Mouse (Mus musculus) neural tube, embryonic 12.5 days (tissue): Measurements from ENCODE around the gene Vmn1r201. TPM values are rescaled to one million over a fixed set of nuclear protein-coding genes. Genes with fewer than 3 reads are reported as not detected.

Source experiments
- ATAC-seq: fragments of 200-750 bp; cut with Nextera tagmentation; 2 replicates; pipeline ENCODE4 v1.8.0; 2017; ENCODE audit warnings: low read depth, mild to moderate bottlenecking, moderate TSS enrichment, moderate library complexity; ENCODE audit not compliant: low FRiP score
- H3K27ac ChIP-seq: fragments of 300-500 bp; sonication (generic); 2 replicates; pipeline ENCODE4 v1.5.1; 2016
- H3K27me3 ChIP-seq: fragments of 300-500 bp; sonication (generic); replicated peaks from 2 replicates; pipeline ENCODE4 v1.6.1; 2016; ENCODE audit warnings: mild to moderate bottlenecking
- H3K36me3 ChIP-seq: fragments of 300-500 bp; sonication (generic); 2 replicates; pipeline ENCODE4 v1.6.1; 2016; ENCODE audit warnings: mild to moderate bottlenecking
- H3K4me1 ChIP-seq: fragments of 300-500 bp; sonication (generic); 2 replicates; pipeline ENCODE4 v1.6.1; 2016
- H3K4me2 ChIP-seq: fragments of 300-500 bp; sonication (generic); replicated peaks from 2 replicates; pipeline ENCODE4 v1.6.1; 2016; ENCODE audit warnings: mild to moderate bottlenecking
- H3K4me3 ChIP-seq: fragments of 300-500 bp; sonication (generic); 2 replicates; pipeline ENCODE4 v1.5.1; 2016
- H3K9ac ChIP-seq: fragments of 300-500 bp; sonication (generic); 2 replicates; pipeline ENCODE4 v1.6.1; 2016; ENCODE audit warnings: mild to moderate bottlenecking
- H3K9me3 ChIP-seq: fragments of 300-500 bp; sonication (generic); 2 replicates; pipeline ENCODE4 v1.6.1; 2016; ENCODE audit warnings: mild to moderate bottlenecking
- WGBS: fragments of 180-500 bp; shearing (Covaris S2); methylation state at CpG from one replicate; pipeline ENCODE4 v1.1.7; 2016; 5-methylcytosine and 5-hydroxymethylcytosine counted together
- polyA plus RNA-seq: library from polyadenylated mRNA; unstranded; fragments of >200 nt; fragmentation: Nextera tagmentation; extraction: Ambion mirVana; gene quantifications from 2 replicates; pipeline ENCODE4 v1.2.1, GENCODE M21; 2016

The Vmn1r201 gene
- polyA plus RNA-seq = not detected in 2 replicates

DNA sequence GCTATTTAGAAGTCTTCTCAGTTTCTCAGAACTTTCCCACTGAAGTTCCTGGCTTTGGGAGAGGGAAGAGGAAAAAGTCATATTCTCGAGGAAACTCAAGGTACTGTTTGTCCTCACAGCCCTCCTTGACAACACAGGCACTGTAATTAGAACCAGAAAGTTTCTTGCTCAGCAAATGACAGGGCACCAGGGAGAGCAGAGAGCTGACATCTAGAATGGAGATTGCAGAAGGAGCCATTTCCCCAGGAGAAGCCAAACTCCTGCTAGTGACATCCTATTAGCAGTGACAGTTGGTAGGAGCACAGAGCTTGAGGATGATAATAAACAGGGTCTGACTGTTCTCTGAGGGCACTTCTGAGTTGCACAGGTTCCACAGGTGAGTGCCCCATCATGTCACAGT, at the start of gene Vmn1r201:
Gene Vmn1r201, plus strand, starts transcription at position 301 of the 400 bp plus-strand sequence.
- Histone ChIP-seq H3K9me3 (no peaks in the 10 kb centered on the region), H3K36me3 (no peaks in the 10 kb centered on the region), H3K4me3 (no peak within 1 kb of the TSS), H3K4me2 (no peak within 1 kb of the TSS), H3K4me1 (no peaks in the 10 kb centered on the region), H3K27me3 (no peaks in the 10 kb centered on the region), H3K27ac (no peak within 1 kb of the TSS), H3K9ac (no peak within 1 kb of the TSS)
- whole genome bisulfite sequencing = 62% methylated on average over 1 of the region's 1 CpGs
- no peak for ATAC-seq

- H3K36me3 ChIP-seq = no peaks in the 10 kb centered on the region
- no peak overlapping the region for H3K27ac ChIP-seq
- no peak overlapping the region for H3K4me2 ChIP-seq
- no peak overlapping the region for H3K9ac ChIP-seq
- no peak overlapping the region for H3K4me3 ChIP-seq
- no peak for ATAC-seq
- H3K9me3 ChIP-seq = no peaks in the 10 kb centered on the region
- H3K27me3 ChIP-seq = no peaks in the 10 kb centered on the region
- no peaks in the 10 kb centered on the region for H3K4me1 ChIP-seq
Observed at GRCm38 (mm10) chr13:22455145-22455544, 16.6 kb upstream of the Vmn1r201 start.

GRCm38 (mm10) chr13:22502431-22502830, 30.7 kb downstream of the Vmn1r201 start:
- WGBS = 52% methylated on average over 3 of the region's 3 CpGs
- Histone ChIP-seq H3K9ac (no peak overlapping the region), H3K4me3 (no peak overlapping the region), H3K4me1 (no peaks in the 10 kb centered on the region), H3K36me3 (no peaks in the 10 kb centered on the region), H3K27ac (no peak overlapping the region), H3K9me3 (no peaks in the 10 kb centered on the region), H3K27me3 (no peaks in the 10 kb centered on the region), H3K4me2 (no peak overlapping the region)
- no peak for ATAC-seq

DNA sequence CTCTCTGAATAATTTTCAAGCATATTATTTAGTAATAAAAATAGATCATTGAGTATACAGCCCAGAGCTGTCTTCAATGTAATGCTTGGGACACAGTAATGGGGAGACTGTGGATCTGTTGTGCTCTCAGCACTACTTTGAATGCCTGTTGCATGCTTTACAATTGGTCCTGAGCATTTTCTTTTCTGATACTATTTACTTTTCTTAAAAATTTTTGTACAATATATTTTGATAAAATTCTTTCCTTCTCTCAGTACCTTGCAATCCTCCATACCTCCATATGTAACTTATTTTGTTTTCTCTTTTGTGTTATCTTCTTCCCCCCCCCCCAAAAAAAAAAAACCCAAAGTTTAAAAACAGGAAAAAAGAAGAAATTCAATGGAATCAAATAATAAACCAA, 33.6 kb downstream of the Vmn1r201 start, which contains the start of gene Vmn1r202:
Gene Vmn1r202, minus strand, starts transcription at position 101 of the 400 bp plus-strand sequence.
- Histone ChIP-seq H3K27me3 (no peaks in the 10 kb centered on the region), H3K4me1 (no peaks in the 10 kb centered on the region), H3K4me3 (no peak within 1 kb of the TSS), H3K9ac (no peak within 1 kb of the TSS), H3K36me3 (no peaks in the 10 kb centered on the region), H3K27ac (no peak within 1 kb of the TSS), H3K9me3 (no peaks in the 10 kb centered on the region), H3K4me2 (no peak within 1 kb of the TSS)
- ATAC-seq = no peak

- no peaks in the 10 kb centered on the region for H3K9me3 ChIP-seq
- no peak within 1 kb of the TSS for H3K4me3 ChIP-seq
- H3K4me2 ChIP-seq = no peak within 1 kb of the TSS
- no peak for ATAC-seq
- H3K27me3 ChIP-seq = no peaks in the 10 kb centered on the region
- H3K4me1 ChIP-seq = no peaks in the 10 kb centered on the region
- no peaks in the 10 kb centered on the region for H3K36me3 ChIP-seq
- no peak within 1 kb of the TSS for H3K27ac ChIP-seq
- H3K9ac ChIP-seq = no peak within 1 kb of the TSS
Observed at GRCm38 (mm10) chr13:22517814-22518213, 46.1 kb downstream of the Vmn1r201 start, which contains the start of gene Vmn1r203. TSS of gene Vmn1r203 (plus strand) at chr13:22518114.

Other genes starting within 250 kb of the Vmn1r201 start
- not detected in 2 replicates for gene Vmn1r193, start 248.8 kb upstream of the Vmn1r201 start, polyA plus RNA-seq
- gene Vmn1r194, start 227.7 kb upstream of the Vmn1r201 start, polyA plus RNA-seq = not detected in 2 replicates
- gene Vmn1r195, start 201.4 kb upstream of the Vmn1r201 start, polyA plus RNA-seq = not detected in 2 replicates
- not detected in 2 replicates for gene Vmn1r196, start 182.0 kb upstream of the Vmn1r201 start, polyA plus RNA-seq
- not detected in 2 replicates for gene Vmn1r197, start 147.3 kb upstream of the Vmn1r201 start, polyA plus RNA-seq
- not detected in 2 replicates for gene Vmn1r198, start 121.6 kb upstream of the Vmn1r201 start, polyA plus RNA-seq
- gene Vmn1r199, start 92.1 kb upstream of the Vmn1r201 start, polyA plus RNA-seq = not detected in 2 replicates
- 0.04 TPM in 2 replicates for gene Vmn1r200, start 81.5 kb upstream of the Vmn1r201 start, polyA plus RNA-seq
- gene Vmn1r202, start 33.5 kb downstream of the Vmn1r201 start, polyA plus RNA-seq = not detected in 2 replicates
- not detected in 2 replicates for gene Vmn1r203, start 46.2 kb downstream of the Vmn1r201 start, polyA plus RNA-seq
- not detected in 2 replicates for gene Vmn1r204, start 81.3 kb downstream of the Vmn1r201 start, polyA plus RNA-seq
- gene Vmn1r205, start 121.1 kb downstream of the Vmn1r201 start, polyA plus RNA-seq = not detected in 2 replicates
- gene Vmn1r206, start 152.3 kb downstream of the Vmn1r201 start, polyA plus RNA-seq = not detected in 2 replicates